Mouse (Mus musculus) T-cell, adult 2 months (primary cell): ENCODE results near the gene Gm7995.
"Not testable (repeated sequence)": the region's sequence is repeated elsewhere in the genome, so short reads cannot be mapped to it uniquely, and the experiment has no call there.

Source experiments
- DNase-seq: peaks from one replicate; pipeline ENCODE4 v3.0.0; 2022; ENCODE audit warnings: low spot score

Gene Gm7995

GRCm38 (mm10) chr14:42309910-42310309 lies at the start of gene Gm7995:
Gene Gm7995, plus strand, starts transcription at chr14:42310210.
- not testable (repeated sequence) for DNase-seq

DNA sequence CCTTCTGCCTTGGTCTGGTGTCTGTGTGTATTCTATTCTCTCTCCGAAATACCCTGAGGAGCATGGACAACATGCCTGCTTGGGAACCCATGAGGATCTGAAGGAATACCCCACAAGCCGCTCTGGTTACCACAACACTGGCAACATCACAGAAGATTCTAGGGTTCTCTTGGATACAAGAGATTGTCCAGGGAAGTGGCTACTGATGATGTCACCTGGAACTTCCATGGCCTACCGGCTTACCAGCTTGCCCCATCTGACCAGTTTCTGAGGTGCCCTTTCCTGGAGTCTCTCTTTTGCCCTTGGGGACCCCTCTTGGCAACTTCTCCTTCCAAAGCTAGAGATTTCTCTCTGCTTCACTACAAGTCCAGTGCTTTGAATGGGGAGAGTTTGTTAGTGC lies 12.8 kb upstream of the Gm7995 start, which contains the start of gene Gm9611:
Gene Gm9611 (minus strand): TSS at position 101 of the 400 bp plus-strand sequence.
- DNase-seq = not testable (repeated sequence)
